Mouse (Mus musculus): ENCODE results near the gene Mars. TPM values are rescaled to one million over a fixed set of nuclear protein-coding genes. Genes with fewer than 3 reads are reported as not detected.
A peak's percentile ranks its signal among the peaks of the same experiment; 100 is the strongest.

Gene Mars
- polyA plus RNA-seq, 1 experiment from 2014 or later = 104 TPM

DNA sequence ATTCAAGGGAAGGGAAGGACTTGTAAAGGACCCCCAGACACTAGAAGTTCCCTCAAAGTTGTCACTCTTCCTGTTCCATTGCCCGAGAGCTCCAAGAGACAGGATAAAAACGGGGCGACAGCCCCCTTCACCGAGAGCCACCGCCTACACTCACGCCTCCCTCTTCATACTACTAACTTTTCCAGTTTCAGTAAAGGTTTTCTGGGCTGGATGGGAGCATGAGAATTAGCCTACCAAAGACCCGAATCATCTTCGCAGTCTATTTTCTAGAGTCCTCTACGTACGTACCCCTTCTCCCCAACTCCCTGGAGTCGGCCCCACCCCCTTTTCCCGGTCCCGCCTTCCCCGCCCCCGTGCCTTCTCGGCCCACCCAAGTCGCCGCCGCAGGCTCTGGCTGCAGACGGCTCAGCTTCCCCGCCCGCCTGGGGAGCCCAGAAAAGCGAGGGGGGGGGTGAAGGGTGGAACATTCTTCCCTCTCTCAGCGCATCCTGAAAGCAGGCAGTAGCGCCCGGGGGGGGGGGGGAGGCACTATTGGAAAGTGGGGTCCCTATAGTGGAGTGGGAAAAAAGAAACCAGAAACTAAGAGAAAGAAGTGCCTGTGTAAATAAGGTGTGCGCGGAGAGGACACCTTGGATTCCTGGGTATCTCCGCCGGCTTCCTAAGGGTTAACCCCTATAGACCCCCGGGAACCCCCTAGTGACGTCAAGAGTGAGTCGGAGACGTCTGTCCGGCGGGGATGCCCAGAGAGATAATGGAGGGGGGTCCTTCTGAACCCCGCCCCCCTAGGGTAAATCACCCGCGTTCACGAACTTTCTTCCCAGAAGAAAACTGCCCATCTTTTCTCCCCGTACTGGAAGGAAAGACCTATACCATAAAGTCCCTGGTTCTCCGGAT lies 28.3 kb upstream of the Mars start:
- under 1% methylated on average over 42 of the region's 42 CpGs for WGBS (ENCODE audit: insufficient replicate concordance)
- no peaks in the 10 kb centered on the region for H3K9me3 ChIP-seq (replicated peaks; ENCODE audit: control insufficient read depth, low read length)
- H3K4me3 ChIP-seq (ENCODE audit: low read depth, low read length) = peak overlapping the region; percentile 49
- peaks cover 22% of the 10 kb centered on the region for H3K27me3 ChIP-seq (ENCODE audit: control insufficient read depth, insufficient read depth, low read length)
- H3K36me3 ChIP-seq (ENCODE audit: control insufficient read depth, insufficient read depth, low read length) = no peaks in the 10 kb centered on the region
- peak overlapping the region; percentile 93 for H3K4me2 ChIP-seq
- H3K9ac ChIP-seq (ENCODE audit: low read depth, low read length) = peak overlapping the region; percentile 43; the same call in 1 of the 2 replicates
- no peak for ATAC-seq (replicated peaks; ENCODE audit: insufficient number of reproducible peaks, low FRiP score, low TSS enrichment)
- H3K27ac ChIP-seq (ENCODE audit: low read depth, low read length) = peak overlapping the region; percentile 41; the same call in 1 of the 2 replicates
- peaks cover 21% of the 10 kb centered on the region for H3K4me1 ChIP-seq (ENCODE audit: control insufficient read depth, insufficient read depth, low read length)

DNA sequence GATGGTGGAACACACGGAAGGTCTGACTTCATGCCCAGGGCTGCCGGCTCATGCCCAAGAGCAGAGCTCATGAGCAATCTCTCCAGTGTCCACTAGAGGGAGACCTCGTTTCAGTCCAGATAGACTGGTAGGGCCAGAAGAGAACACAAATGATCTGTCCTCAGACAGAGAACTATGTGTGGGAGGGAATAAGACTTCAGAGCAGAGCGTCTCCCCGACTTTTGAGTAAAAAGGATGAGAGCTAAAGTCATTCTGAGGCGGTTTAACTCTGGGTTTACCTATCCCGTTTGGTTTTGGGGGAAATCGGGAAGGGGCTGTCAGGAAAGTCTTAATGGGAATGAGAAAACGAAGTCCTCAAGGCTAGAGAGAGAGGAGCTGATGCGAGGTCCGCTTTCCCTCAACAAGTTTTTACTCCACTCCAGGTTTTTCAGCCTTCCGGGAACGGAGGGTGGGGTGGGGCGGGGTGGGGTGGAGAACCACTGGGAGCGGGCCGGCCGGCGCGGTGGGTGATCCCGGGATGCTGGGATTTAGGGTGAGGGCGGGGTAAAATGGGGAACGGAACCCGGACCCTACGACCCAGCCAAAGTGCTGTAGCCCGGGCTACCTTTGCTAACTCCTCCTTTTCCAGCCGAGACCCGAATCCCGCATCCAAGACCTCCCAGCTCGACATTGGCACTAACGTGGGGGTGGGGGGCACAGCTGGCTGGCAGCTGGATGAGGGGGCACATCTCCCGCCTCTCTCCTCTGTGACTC lies 27.5 kb upstream of the Mars start:
- peak overlapping the region; percentile 41; the same call in 1 of the 2 replicates for H3K27ac ChIP-seq (ENCODE audit: low read depth, low read length)

DNA sequence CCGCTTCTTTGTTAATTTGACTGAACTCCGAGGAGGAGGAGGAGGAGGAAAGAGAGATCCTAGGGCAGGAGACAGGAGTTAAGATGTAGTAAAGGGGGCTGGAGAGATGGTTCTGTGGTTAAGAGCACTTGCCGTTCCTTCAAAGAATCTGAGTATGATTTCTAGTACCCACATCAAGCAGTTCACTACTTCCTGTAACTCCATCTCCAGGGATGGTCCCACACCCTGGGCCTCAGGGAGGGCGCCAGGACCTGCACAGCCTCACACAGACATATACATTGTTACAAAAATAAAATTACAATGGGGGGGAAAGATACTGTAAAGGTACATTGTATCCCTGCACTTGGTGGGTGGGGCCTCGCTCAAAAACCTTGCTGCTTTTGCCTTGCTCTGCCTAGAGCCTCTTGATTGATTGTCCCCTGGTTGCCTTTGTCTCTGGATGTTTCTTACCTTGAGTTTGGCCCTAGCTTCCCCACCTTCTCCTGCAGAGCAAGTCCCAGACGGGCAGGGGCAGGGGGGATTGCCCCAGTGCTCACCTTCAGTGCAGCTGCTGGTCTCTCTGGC lies 26.0 kb upstream of the Mars start:
- no peak overlapping the region for H3K27ac ChIP-seq (ENCODE audit: low read depth, low read length)
- peaks cover 21% of the 10 kb centered on the region for H3K4me1 ChIP-seq (ENCODE audit: control insufficient read depth, insufficient read depth, low read length)
- no peak overlapping the region for H3K4me3 ChIP-seq (ENCODE audit: low read depth, low read length)
- 78% methylated on average over 6 of the region's 6 CpGs for WGBS (ENCODE audit: insufficient replicate concordance)
- no peaks in the 10 kb centered on the region for H3K9me3 ChIP-seq (replicated peaks; ENCODE audit: control insufficient read depth, low read length)
- peaks cover 22% of the 10 kb centered on the region for H3K27me3 ChIP-seq (ENCODE audit: control insufficient read depth, insufficient read depth, low read length)
- H3K4me2 ChIP-seq = no peak overlapping the region
- no peaks in the 10 kb centered on the region for H3K36me3 ChIP-seq (ENCODE audit: control insufficient read depth, insufficient read depth, low read length)
- no peak for ATAC-seq (replicated peaks; ENCODE audit: insufficient number of reproducible peaks, low FRiP score, low TSS enrichment)
- H3K9ac ChIP-seq (ENCODE audit: low read depth, low read length) = no peak overlapping the region

More for the DNA sequence above, 27.5 kb upstream of the Mars start:
- H3K4me2 ChIP-seq = peak overlapping the region; percentile 93
- H3K4me3 ChIP-seq (ENCODE audit: low read depth, low read length) = peak overlapping the region; percentile 49
- H3K9me3 ChIP-seq (replicated peaks; ENCODE audit: control insufficient read depth, low read length) = no peaks in the 10 kb centered on the region
- ATAC-seq (replicated peaks; ENCODE audit: insufficient number of reproducible peaks, low FRiP score, low TSS enrichment) = peak; percentile 64; the same call in 1 of the 2 replicates
- under 1% methylated on average over 31 of the region's 31 CpGs for WGBS (ENCODE audit: insufficient replicate concordance)
- peaks cover 21% of the 10 kb centered on the region for H3K4me1 ChIP-seq (ENCODE audit: control insufficient read depth, insufficient read depth, low read length)
- H3K9ac ChIP-seq (ENCODE audit: low read depth, low read length) = peak overlapping the region; percentile 43; the same call in 1 of the 2 replicates
- H3K36me3 ChIP-seq (ENCODE audit: control insufficient read depth, insufficient read depth, low read length) = no peaks in the 10 kb centered on the region
- H3K27me3 ChIP-seq (ENCODE audit: control insufficient read depth, insufficient read depth, low read length) = peaks cover 22% of the 10 kb centered on the region

DNA sequence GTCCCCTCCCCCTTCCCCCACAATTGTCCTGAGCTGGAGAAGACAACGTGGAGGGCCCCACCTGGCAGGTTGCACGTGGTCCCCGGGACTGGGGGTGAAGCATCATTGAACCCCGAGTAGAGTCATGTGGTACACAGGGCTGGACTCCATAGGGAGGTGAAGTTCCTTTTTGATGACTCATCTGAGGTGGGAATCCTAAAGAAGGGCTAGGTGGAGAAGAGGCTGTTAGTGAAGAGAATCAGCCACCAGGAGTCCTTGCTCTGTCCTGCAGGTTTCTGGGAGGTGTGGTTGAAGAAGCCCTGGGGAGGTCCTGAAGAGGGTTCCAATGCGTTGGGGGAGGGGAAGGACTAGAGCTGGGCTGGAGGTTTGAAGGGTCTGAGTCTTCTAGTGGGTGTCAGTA lies 25.4 kb upstream of the Mars start:
- H3K9me3 ChIP-seq (replicated peaks; ENCODE audit: control insufficient read depth, low read length) = no peaks in the 10 kb centered on the region
- H3K27me3 ChIP-seq (ENCODE audit: control insufficient read depth, insufficient read depth, low read length) = peaks cover 25% of the 10 kb centered on the region
- no peak overlapping the region for H3K4me3 ChIP-seq (ENCODE audit: low read depth, low read length)
- H3K9ac ChIP-seq (ENCODE audit: low read depth, low read length) = no peak overlapping the region
- no peak for ATAC-seq (replicated peaks; ENCODE audit: insufficient number of reproducible peaks, low FRiP score, low TSS enrichment)
- no peak overlapping the region for H3K4me2 ChIP-seq
- 68% methylated on average over 5 of the region's 5 CpGs for WGBS (ENCODE audit: insufficient replicate concordance)
- H3K4me1 ChIP-seq (ENCODE audit: control insufficient read depth, insufficient read depth, low read length) = peaks cover 18% of the 10 kb centered on the region
- no peak overlapping the region for H3K27ac ChIP-seq (ENCODE audit: low read depth, low read length)
- H3K36me3 ChIP-seq (ENCODE audit: control insufficient read depth, insufficient read depth, low read length) = no peaks in the 10 kb centered on the region

DNA sequence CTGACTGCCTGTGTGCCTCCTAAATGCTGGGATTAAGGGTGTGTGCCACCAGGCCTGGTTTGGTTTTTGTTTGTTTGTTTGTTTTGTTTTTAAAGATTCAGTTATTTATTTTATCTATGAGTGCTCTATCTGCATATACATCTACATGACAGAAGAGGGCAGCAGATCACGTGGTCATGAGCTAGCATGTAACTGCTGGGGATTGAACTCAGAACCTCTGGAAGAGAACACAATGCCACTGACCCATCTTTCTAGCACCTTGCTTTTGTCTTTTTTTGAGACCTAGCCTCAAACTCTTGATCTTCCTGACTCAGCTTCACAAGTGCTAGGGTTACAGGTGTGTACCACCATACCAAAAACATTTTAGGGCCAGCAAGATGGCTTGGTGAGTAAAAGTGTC lies 23.7 kb upstream of the Mars start:
- Histone ChIP-seq H3K27me3 (ENCODE audit: control insufficient read depth, insufficient read depth, low read length) (peaks cover 24% of the 10 kb centered on the region), H3K9me3 (replicated peaks; ENCODE audit: control insufficient read depth, low read length) (no peaks in the 10 kb centered on the region), H3K4me2 (no peak overlapping the region), H3K9ac (ENCODE audit: low read depth, low read length) (no peak overlapping the region), H3K4me3 (ENCODE audit: low read depth, low read length) (no peak overlapping the region), H3K36me3 (ENCODE audit: control insufficient read depth, insufficient read depth, low read length) (no peaks in the 10 kb centered on the region), H3K27ac (ENCODE audit: low read depth, low read length) (no peak overlapping the region), H3K4me1 (ENCODE audit: control insufficient read depth, insufficient read depth, low read length) (peaks cover 11% of the 10 kb centered on the region)
- WGBS (ENCODE audit: insufficient replicate concordance) = 65% methylated on average over 1 of the region's 1 CpGs
- no peak for ATAC-seq (replicated peaks; ENCODE audit: insufficient number of reproducible peaks, low FRiP score, low TSS enrichment)

DNA sequence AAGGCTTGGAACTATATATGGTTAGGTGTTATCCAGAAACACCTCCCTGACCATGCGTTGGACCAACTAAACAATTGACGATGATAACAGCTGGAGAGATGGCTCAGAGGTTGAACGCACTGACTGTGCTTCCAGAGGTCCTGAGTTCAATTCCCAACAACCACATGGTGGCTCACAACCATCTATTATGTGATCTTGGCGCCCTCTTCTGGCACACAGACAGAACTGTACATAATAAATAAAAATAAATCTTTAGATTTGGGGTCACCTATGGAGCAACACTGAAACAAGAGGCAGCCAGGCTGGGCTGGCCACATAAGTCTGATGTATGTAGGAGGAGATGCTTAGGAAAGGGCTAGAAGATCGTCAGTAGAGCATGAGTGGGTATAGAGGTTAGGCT lies 21.6 kb upstream of the Mars start:
- Histone ChIP-seq H3K4me1 (ENCODE audit: control insufficient read depth, insufficient read depth, low read length) (no peaks in the 10 kb centered on the region), H3K4me2 (no peak overlapping the region), H3K9ac (ENCODE audit: low read depth, low read length) (no peak overlapping the region), H3K9me3 (replicated peaks; ENCODE audit: control insufficient read depth, low read length) (no peaks in the 10 kb centered on the region), H3K36me3 (ENCODE audit: control insufficient read depth, insufficient read depth, low read length) (no peaks in the 10 kb centered on the region), H3K27me3 (ENCODE audit: control insufficient read depth, insufficient read depth, low read length) (peaks cover 34% of the 10 kb centered on the region), H3K4me3 (ENCODE audit: low read depth, low read length) (no peak overlapping the region), H3K27ac (ENCODE audit: low read depth, low read length) (no peak overlapping the region)
- no peak for ATAC-seq (replicated peaks; ENCODE audit: insufficient number of reproducible peaks, low FRiP score, low TSS enrichment)
- WGBS (ENCODE audit: insufficient replicate concordance) = 62% methylated on average over 5 of the region's 5 CpGs

DNA sequence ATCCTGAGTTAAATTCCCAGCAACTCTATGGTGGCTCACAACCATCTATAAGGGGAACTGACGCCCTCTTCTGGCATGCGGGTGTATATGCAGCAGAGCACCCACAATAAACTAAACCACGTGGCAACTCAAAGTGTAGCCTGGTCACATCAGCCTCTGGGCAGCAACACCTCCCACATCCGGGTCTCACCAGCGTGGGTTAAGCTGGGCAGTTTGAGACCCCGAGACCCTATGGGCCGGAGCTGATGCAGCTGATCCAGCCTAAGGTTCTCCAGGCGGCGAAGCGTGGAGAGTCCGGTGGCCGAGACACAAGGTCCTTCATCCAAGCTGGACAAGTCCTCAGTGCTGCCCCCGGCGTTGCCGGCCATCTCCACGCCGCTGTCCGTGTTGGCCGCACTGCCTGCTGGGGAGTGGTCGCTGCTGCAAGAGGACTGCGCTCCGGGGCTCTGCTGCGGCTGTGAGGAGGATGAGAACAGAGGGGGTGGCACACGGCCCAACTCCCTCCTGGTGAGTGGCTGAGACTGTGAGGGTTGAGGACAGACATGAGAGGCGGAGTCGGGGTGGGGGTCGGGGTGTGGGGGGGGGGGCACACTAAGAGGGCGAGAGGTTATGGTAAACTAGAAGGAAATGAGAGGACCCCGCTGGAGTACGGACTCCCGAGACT lies 20.8 kb upstream of the Mars start:
- 35% methylated on average over 31 of the region's 31 CpGs for WGBS (ENCODE audit: insufficient replicate concordance)
- Histone ChIP-seq H3K4me2 (peak overlapping the region; percentile 47), H3K9ac (ENCODE audit: low read depth, low read length) (no peak overlapping the region), H3K4me1 (ENCODE audit: control insufficient read depth, insufficient read depth, low read length) (no peaks in the 10 kb centered on the region), H3K4me3 (ENCODE audit: low read depth, low read length) (peak overlapping the region; percentile 14; the same call in 1 of the 2 replicates), H3K9me3 (replicated peaks; ENCODE audit: control insufficient read depth, low read length) (no peaks in the 10 kb centered on the region), H3K27ac (ENCODE audit: low read depth, low read length) (no peak overlapping the region), H3K36me3 (ENCODE audit: control insufficient read depth, insufficient read depth, low read length) (no peaks in the 10 kb centered on the region), H3K27me3 (ENCODE audit: control insufficient read depth, insufficient read depth, low read length) (peaks cover 41% of the 10 kb centered on the region)
- ATAC-seq (replicated peaks; ENCODE audit: insufficient number of reproducible peaks, low FRiP score, low TSS enrichment) = no peak

DNA sequence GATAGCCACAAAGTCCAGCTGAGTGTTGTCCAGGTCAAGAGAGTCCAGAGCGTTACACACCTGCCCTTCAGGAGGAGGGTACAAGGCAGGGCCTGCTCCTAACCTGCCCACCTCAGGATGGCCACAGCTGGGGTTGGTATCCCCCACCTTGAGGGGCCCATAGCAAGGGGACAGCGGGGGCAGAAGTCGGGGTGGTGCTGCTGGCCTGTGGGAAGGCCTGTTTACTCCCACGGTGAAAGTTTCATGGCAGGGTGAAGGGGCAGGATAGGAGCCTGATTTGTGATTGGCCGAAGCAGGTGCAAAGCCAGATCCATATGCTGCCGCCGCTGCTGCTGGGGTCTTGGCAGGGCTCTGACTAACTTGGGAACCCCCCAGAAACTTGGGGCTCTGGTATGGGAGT lies 18.6 kb upstream of the Mars start:
- no peaks in the 10 kb centered on the region for H3K9me3 ChIP-seq (replicated peaks; ENCODE audit: control insufficient read depth, low read length)
- no peak overlapping the region for H3K27ac ChIP-seq (ENCODE audit: low read depth, low read length)
- no peak overlapping the region for H3K4me3 ChIP-seq (ENCODE audit: low read depth, low read length)
- no peak overlapping the region for H3K4me2 ChIP-seq
- H3K4me1 ChIP-seq (ENCODE audit: control insufficient read depth, insufficient read depth, low read length) = peaks cover 11% of the 10 kb centered on the region
- H3K27me3 ChIP-seq (ENCODE audit: control insufficient read depth, insufficient read depth, low read length) = peaks cover 63% of the 10 kb centered on the region
- WGBS (ENCODE audit: insufficient replicate concordance) = 62% methylated on average over 7 of the region's 7 CpGs
- H3K9ac ChIP-seq (ENCODE audit: low read depth, low read length) = no peak overlapping the region
- no peaks in the 10 kb centered on the region for H3K36me3 ChIP-seq (ENCODE audit: control insufficient read depth, insufficient read depth, low read length)
- no peak for ATAC-seq (replicated peaks; ENCODE audit: insufficient number of reproducible peaks, low FRiP score, low TSS enrichment)
